Mouse (Mus musculus) spleen, postnatal 10 days (tissue): ENCODE results near the gene Gm20604.

Experiments
- DNase-seq, 2 experiments: peaks; one replicate each; pipeline ENCODE4 v3.0.0; 2021 to 2022; ENCODE audit warnings: low spot score in 2 of 2

The Gm20604 gene

DNA sequence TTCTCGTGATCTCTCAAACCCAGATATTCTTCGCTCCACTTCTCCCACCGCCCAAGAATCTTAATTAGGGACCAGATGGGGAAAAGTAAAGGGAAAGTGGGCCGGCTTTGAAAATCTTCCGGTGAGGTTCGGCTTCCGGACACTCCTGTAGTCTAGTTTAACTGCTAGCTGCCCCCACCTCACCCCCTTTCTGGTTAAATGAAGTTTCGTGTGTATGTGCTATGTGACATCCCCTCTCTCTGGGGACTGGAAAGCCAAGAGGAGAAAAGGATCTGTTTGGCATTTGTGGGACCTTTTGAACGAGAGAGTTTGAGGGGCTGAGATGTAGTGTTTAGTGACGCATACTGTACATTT, at the start of gene Gm20604:
Gm20604 (minus strand) TSS at position 270 of the 354 bp plus-strand sequence.
- DNase-seq: no peak

GRCm38 (mm10) chr12:102799528-102799927, 41.1 kb upstream of the Gm20604 start:
- no peak for DNase-seq

- DNase-seq: no peak
Observed at GRCm38 (mm10) chr12:102787927-102788326, 29.5 kb upstream of the Gm20604 start.

DNA sequence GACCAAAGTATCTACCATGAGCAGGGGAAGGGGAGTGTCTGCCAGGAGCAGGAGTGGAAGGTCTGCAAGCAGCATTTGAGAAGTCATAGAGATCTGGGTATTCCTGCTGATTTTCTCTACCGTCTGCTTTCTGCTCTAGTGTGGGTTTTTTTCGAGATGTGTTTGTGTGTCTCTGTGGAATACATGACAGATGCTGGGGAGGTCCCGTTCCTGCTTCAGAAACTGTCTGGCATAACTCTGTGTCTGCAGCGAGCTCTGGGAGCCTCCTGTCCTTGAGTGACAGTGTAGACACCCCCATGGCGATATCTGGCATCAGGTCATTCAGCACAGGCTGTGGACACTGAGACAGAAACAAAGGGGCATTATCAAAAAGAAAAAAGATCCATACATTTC, 27.1 kb upstream of the Gm20604 start:
- DNase-seq: no peak

DNA sequence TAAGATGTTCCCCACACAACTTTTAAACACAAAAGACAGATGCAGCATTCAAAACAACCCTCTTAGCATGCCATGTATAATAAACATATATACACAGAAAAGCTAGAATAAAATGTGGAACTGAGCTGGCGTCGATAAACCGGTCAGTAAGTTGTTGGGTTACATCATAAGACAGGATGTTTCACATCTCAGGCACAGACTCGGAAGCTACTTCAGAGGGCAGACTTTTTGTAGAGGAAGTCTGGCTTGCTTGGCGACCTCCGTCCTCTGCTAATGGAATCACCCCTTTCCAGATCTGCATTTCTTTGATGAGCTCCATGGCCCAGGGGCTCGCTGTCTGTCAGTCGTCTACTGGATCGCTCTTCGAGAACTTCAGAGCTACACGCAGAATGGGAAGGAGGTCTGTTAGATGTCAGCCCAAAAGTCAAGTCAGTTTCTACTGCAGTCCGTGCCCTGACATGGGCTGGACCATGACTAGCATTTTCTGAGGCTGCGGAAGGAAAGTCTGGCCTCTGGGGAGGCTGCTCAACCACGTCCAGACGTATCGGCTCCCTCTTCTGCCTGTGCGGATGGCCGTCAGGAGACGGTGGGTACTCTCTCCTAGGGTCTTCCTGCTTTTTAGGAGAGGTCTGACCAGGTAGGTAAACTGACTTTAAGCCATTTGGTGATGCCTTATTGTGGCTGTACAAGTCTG, 26.6 kb upstream of the Gm20604 start:
- no peak for DNase-seq

GRCm38 (mm10) chr12:102782841-102783240, 24.4 kb upstream of the Gm20604 start:
- DNase-seq: no peak

GRCm38 (mm10) chr12:102779452-102779851, 21.0 kb upstream of the Gm20604 start:
- DNase-seq: no peak

DNA sequence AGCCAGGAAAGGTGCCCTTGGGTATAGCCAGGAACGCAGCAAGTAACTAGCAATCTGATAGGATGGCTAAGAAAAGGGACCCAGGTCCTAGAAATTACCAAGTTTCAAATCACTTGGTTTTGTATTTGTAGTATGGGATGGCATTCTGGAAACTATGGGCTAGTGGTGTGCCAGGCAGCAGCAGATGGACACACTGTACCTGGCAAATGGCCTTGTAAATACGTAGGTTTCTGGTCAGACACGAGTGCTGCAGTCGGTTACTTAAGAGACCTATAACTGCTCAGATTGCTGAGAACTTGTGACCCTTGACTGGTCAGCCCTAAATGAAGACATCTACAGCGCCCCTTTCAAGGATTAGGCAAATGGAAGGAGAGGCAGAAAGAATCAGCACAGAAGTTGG, 19.7 kb upstream of the Gm20604 start:
- DNase-seq: no peak

DNA sequence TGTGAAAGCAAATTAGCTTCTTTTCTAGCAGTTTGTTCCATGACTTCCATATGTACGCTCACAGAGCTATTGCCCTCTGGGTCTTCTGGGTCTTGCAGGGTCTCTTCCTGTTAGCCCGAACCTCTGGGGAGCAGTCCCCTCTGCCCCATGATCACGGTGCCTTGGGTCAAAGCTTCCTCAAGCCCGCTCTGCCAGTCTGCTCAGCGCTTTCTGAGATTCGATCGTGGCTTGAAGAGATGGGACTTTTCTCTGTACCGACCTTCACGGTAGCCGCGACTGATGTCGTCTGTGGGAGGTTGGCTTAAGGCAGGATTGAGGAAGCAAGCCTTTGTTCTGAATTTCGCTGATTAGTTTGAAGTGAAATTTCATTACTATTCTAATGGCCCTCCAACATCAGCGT, 17.6 kb upstream of the Gm20604 start:
- no peak for DNase-seq

- DNase-seq: no peak
Observed at GRCm38 (mm10) chr12:102772676-102773075, 14.2 kb upstream of the Gm20604 start.

GRCm38 (mm10) chr12:102771601-102772000, 13.1 kb upstream of the Gm20604 start:
- DNase-seq: no peak

DNA sequence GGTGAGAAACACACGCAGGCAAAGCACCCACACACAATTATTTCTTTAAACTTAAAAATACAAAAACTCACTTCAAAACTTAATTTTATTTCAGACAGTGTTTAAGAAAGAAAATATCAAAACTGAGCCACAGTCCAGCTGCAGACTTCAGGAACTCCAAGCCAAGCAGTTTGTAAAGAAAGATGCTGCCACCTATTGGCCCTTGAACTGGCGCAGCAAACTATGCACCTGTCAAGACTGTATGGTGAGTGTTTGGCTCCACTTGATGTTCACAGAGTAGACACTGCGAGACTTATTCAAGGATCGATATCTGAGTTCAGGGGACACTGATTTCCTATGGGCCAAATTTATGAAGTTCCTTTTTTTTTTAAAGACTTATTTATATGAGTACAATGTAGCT, 10.5 kb upstream of the Gm20604 start:
- no peak for DNase-seq

DNA sequence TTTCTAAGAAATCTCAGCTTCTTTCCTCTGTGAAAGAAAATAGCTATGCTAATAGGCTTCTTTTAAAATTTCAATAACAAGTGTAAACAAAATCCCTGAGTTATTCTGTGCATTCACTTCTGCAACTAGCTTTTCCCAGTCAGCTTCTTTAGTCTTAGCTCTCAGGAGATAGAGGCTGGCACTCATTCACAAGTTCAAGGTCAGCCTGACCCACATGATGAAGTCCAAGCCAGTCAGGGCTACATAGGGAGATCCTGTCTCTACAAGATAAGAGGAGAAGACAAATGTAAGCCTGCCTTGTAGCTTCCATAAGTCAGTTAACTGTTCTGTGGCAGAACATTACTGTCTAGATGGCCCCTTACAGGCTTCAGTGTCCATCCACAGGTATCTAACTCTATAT, 5.2 kb upstream of the Gm20604 start:
- no peak for DNase-seq

- DNase-seq: no peak
Observed at GRCm38 (mm10) chr12:102761668-102762067, 3.2 kb upstream of the Gm20604 start.

DNA sequence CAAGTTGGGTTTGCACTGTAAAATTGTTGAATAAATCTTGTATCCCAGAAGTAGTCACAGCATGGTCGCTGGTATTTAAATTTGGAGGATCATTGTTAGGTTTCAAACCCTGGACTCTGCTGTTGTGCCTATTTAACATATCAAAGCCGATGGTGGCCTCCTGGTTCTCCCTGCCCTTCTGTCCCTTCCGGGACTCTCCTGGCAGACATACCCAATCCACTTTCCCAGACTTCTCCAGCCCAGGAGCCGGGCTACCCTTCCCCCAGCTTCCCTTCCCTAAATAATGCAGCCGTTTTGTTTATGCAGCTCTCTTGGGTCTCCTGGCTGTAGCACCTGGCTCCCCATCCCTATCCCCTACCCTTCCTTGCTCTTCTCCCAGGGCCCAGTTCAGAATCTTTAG, 464 bp upstream of the Gm20604 start:
- no peak for DNase-seq

GRCm38 (mm10) chr12:102757689-102758402, 626 bp downstream of the Gm20604 start, which contains the start of the genes Gm28051, Gon7 and Ubr7:
Gm28051 (minus strand) TSS chr12:102757765.
Gon7 (minus strand) TSS chr12:102757803.
Ubr7 (plus strand) TSS chr12:102757967.
- DNase-seq: peak; percentile 89 to 97

DNA sequence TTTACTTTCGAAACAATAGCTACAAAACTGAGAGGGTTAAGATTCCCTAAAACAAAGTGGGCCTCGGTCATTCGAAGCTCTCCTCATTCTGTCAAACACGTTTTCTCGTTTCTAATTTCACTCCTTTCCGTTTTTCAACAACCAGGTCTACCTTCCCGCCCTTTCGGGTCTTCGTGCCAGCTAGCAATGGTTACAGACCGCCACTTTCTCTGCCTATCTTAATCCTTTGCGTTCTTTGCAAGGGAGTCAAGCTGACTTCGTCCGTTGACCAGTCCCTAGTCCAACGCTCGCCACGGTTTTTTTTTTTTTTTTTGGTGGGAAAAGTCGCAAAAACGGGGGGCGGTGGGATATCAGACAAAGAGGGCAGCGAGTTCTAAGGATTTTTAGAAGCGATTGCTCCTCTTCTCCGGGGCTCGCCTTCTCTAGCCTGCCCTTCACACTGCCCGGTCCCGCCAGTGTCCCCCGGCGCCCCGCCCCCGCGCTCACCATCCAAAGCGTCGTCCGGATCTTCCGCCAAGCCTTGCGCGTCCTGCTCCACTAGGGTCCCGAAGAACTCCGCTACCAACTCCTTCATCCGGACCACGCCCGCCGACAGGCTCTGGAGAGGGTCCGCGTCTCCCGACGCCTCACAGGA, 1.3 kb downstream of the Gm20604 start:
- DNase-seq: peak in 1 of 2 experiments; percentile 86

- DNase-seq: peak; percentile 45 to 76
Observed at GRCm38 (mm10) chr12:102756304-102756703, 2.2 kb downstream of the Gm20604 start.

- DNase-seq: no peak
Observed at GRCm38 (mm10) chr12:102748256-102748655, 10.2 kb downstream of the Gm20604 start.

- no peak for DNase-seq
Observed at GRCm38 (mm10) chr12:102744839-102745238, 13.6 kb downstream of the Gm20604 start.

GRCm38 (mm10) chr12:102743589-102744574, 14.6 kb downstream of the Gm20604 start, which contains the start of the genes Moap1 and Tmem251:
Moap1 (minus strand) TSS chr12:102743661.
Tmem251 (plus strand) TSS chr12:102743762.
- peak; percentile 83 to 92 for DNase-seq
